Mouse (Mus musculus) adrenal gland, postnatal 10 days (tissue): Measurements from ENCODE around the gene Reg3d. TPM values are rescaled to one million over a fixed set of nuclear protein-coding genes. Genes with fewer than 3 reads are reported as not detected.
A peak's percentile ranks its signal among the peaks of the same experiment; 100 is the strongest.
"Not testable (repeated sequence)": the region's sequence is repeated elsewhere in the genome, so short reads cannot be mapped to it uniquely, and the experiment has no call there.

Experiments used
- DNase-seq: peaks from one replicate; pipeline ENCODE4 v3.0.0; 2021; ENCODE audit warnings: mixed read lengths
- long read RNA-seq, 2 experiments: library from polyadenylated mRNA; stranded (forward); transcript quantifications; one replicate each; pipeline ENCODE4 v2.0.0; 2021
- total RNA-seq, 2 experiments: library from RNA; stranded (reverse); gene quantifications; 2 replicates each; pipeline ENCODE4 v1.2.3; 2021

Gene Reg3d
- not detected for total RNA-seq
- long read RNA-seq, experiment 1, result 0 reads
- long read RNA-seq, experiment 2, result 0 reads

DNA sequence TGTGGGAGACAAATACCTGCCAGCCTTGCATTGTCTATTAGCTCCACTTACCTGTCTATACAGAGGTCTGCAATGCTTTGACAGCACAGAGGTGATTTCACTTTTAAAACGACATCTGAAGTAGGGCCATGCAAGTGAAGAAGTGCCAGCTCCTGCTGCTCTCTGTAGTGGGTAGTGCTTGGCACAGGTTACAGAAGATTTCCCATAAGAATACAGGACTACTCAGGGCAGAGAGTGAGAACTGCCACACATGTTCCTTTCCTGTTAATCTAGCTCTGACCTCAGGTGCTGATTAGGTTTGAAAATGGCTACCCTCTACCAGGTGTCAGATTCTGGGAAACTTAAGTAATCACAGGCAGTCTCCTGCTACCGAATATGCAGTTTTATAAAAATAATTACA is at the start of gene Reg3d:
Gene Reg3d (minus strand): TSS at position 101 of the 400 bp plus-strand sequence.
- DNase-seq, result no peak

DNA sequence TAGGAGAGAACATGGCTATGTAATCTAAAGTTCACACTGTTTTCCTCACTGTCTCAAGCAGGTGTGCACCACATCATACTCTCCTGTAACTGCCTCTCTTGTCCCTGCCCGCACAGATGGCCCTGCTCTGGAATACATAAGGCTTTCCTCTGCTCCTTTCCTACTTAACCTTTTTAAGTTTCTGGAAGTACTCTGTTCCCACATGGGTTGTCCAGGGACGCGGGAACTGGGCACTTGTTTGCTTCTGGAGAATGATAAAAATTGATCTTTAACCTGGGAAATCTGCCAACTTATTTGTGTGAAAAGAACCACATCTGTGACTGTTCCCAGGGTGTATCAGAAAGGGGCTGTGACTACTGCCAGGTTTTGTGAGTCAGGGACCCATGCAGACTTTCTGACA is 46.8 kb upstream of the Reg3d start:
- DNase-seq, result no peak

DNA sequence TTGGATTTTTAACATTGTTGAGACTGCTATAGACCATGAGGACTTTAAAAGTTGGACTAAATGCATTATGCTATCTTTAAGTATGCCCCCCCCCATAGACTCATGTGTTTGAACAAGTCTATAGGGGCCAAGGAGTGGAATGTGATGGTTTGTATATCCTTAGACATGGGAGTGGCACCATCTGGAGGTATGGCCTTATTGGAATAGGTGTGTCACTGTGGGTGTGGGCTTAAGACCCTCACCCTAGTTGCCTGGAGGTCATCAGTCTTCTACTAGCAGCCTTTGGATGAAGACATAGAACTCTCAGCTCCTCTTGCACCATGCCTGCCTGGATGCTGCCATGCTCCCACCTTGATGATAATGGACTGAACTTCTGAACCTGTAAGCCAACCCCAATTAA is 43.7 kb upstream of the Reg3d start, which contains the start of gene Reg1:
Gene Reg1 (plus strand): TSS at position 301 of the 400 bp plus-strand sequence.
- not testable (repeated sequence) for DNase-seq

DNA sequence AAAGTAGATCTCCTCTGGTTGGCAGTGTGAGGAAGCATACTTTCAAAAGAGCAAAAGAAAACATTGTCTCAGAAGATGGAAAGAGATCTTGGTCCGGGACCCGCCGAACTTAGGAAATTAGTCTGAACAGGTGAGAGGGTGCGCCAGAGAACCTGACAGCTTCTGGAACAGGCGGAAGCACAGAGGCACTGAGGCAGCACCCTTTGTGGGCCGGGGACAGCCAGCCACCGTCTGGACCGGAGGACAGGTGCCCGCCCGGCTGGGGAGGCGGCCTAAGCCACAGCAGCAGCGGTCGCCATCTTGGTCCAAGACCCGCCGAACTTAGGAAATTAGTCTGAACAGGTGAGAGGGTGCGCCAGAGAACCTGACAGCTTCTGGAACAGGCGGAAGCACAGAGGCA is 16.7 kb upstream of the Reg3d start, which contains the start of gene Reg2:
Gene Reg2 (plus strand): TSS at position 301 of the 400 bp plus-strand sequence.
- not testable (repeated sequence) for DNase-seq

DNA sequence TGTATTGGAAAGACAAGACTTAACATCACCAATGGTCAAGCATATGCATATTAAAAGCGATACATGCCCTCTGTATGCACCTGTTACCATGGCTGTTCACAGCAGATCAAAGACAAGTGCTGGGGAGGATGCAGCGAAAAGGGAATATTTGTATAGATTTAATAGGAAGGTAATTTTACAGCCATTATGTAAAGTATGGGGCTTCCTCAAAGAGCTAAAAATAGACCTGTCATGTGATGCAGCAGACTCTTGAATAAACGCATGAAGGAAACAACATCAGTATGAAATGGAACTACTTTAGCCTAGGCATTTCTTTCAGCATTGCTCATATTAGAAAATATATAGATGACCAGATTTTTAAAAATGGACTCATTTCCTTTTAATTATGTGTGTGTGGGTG is 6.9 kb upstream of the Reg3d start:
- DNase-seq, result no peak

DNA sequence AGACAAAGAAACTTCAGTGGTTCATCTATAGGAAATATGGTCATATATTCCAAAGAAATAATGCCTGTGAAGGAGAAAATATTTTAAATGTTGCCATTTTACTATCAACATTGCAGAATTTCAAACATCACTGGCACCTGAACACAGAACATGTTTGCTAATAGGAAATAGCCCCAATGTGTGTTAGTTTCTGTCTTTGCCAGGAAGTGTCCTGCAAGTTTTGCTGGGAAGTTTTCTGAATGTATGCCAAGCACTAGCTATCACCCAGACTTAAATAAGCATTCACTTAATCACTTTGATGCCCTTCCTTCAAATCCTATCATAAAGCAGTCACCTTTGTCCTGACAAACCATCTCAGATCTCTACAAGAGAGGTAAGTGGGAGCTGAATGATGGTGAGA is 1.7 kb upstream of the Reg3d start, which contains the start of gene Reg3a:
Gene Reg3a (plus strand): TSS at position 301 of the 400 bp plus-strand sequence.
- no peak for DNase-seq

DNA sequence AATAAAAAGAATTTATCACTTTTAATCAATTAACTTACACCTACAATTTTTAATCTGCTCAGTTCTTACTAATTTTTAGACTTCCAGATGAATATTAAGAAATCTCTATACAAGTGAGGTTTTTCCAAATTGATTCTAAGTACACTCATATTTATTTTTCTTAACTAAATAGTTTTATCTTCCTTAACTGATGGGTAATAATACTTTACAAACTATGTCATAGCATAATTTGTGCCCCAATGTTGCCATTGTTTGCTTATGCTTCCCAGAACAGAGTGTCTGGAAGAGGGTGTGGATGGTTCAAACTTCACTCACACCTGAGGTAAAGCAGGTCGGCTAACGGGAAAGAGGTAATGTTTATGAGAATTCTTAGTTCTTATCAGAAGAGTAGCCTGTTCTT is 8.3 kb downstream of the Reg3d start, which contains the start of gene Reg3b:
Gene Reg3b (plus strand): TSS at position 301 of the 400 bp plus-strand sequence.
- DNase-seq, result no peak

DNA sequence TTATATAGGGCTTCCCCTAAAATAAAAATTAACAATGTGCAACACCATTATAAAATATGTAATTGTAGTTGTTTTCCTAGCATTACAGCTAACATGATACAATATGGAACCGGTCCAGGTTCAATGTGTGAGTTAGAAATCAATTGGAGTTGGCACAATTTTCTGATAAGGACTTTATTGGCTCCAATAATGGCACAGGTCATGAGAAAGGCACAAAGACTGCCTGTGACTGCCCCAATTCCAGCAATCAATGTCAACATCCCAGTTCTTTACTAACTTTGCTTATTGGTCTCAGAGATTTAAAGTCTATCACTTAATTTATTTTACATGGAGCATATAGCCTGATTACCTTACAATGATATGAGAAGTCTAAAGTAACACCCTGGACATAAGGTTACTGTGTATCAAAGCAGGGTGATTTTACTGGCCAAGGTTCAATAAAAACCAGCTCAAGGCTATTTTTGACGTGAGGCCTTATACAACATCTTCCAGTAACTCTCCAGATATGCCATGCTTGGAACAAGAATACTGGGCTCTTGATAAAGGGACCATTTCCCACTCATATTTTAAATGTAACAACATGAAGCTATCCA is 16.6 kb downstream of the Reg3d start:
- no peak for DNase-seq

DNA sequence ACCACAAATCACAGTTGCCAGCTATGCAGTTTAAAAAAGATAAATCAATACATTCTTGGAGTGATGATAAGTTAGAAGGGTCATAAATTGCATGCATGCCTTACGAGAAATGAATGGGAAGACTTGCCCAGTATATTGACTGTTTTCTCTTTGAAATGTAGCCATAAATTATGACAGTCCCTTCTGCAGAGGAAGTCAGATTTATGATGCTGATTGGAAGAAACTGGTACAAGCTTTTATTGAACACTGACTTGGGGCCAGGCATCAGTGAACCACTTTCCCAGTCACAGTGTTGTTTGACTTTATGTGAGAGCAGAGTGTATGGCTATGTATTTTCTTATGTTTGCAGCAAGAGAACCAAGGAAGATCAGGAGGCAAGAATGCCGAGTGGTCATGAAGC is 37.0 kb downstream of the Reg3d start:
- DNase-seq, result no peak

DNA sequence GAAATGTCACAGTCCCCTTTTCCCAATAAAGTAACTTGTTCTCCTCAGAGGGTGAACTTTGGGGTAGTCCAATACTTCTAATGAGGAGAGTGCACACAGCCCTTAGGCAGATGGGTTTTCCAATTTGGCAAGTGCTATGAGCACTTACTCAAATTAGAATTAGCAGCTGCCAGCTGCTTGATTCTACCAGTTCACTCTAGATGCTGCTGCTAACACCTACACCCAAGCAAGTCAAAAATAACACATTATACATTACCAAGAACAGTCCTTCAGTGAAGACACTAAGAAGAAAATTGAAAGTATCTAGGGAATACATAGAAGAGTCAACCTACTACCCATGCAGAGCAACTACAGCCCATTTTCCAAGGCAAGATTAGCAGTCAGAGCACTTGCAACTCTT is 38.4 kb downstream of the Reg3d start:
- DNase-seq, result no peak

DNA sequence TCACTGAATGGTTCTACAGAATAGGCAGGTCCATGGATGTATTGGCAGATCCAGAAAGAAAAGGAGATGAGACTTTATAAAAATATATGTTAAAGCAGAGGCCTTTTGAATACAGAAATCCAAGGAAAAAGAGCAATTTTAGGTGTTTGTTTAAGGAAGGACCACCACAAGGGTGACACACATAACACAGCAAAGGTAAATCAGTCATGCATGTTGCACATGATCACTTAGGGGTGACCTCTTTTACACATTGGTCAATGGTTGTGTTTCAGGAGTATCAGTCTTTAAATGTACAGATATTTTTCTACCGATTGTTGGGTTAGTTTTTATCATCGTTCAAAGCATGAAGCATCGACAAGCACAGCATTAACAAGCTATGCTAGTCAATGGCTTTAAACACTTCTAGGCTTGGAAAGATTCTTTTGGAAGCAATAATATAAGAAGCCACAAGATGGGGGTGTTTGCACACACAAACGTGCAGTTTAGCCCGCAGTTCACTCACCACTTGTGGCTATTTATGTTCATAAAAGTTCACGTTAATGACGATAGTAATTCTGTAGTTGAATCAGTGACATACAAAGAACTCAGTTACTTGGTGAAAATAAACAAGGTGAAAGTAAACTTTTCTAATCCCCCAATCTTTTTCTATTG is 46.6 kb downstream of the Reg3d start:
- DNase-seq, result peak; percentile 14

DNA sequence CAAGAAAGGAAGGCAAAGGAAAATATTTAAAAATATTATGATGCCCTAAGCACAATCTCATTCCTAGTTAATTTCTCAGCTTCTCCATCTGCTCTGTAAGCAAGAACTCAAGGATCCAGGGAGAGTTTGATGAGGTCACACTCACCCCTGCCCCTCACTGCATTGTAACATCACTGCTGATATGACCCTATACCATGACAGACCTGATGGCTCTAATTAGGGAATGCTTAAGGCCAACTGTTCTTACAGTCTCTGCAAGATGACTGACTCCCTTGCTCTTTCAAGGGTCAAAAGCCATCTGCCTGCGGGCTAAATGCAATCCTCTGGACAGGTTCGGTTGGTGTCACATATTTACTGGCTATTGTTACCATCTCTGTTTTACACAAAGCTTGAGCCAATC is 49.5 kb downstream of the Reg3d start:
- no peak for DNase-seq

DNA sequence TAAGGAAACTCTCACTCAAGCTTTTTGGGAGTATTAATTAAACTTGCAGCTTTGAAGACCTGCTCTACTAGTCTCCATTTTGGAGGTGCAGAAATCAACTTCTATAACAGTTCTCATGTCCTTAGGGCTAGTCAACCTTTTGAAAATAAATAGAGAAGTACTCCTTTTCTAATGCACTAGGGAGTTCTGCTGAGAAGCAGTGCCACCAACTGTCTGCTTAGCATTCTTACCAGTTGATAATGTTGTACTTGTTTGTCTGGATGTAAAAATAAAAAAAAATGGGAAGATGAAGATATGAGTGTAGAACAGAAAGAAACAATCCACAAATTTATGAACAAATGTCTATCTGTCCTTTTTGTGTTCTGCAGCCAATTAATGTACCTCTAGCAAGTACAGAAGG is 50.9 kb downstream of the Reg3d start:
- no peak for DNase-seq

Other genes with a start within 250 kb of the Reg3d start
- gene Reg3b, start 8.2 kb downstream of the Reg3d start, total RNA-seq, result not detected
- gene Reg3a, start 1.8 kb upstream of the Reg3d start, total RNA-seq, result not detected
- not detected for gene Reg2, start 16.8 kb upstream of the Reg3d start, total RNA-seq
- not detected for gene Reg1, start 43.8 kb upstream of the Reg3d start, total RNA-seq
- gene Reg3g, start 90.0 kb upstream of the Reg3d start, total RNA-seq, result not detected